Mouse (Mus musculus): ENCODE results near the gene Traf5. TPM values are rescaled to one million over a fixed set of nuclear protein-coding genes. Genes with fewer than 3 reads are reported as not detected.

Traf5 gene
- 2.2 and 4.5 TPM in 2 replicates for polyA plus RNA-seq (2012; rRNA removed; ENCODE audit: low replicate concordance)

GRCm38 (mm10) chr1:192091806-192092772 is at the start of gene Traf5:
Gene Traf5, minus strand, starts transcription at chr1:192092559.

DNA sequence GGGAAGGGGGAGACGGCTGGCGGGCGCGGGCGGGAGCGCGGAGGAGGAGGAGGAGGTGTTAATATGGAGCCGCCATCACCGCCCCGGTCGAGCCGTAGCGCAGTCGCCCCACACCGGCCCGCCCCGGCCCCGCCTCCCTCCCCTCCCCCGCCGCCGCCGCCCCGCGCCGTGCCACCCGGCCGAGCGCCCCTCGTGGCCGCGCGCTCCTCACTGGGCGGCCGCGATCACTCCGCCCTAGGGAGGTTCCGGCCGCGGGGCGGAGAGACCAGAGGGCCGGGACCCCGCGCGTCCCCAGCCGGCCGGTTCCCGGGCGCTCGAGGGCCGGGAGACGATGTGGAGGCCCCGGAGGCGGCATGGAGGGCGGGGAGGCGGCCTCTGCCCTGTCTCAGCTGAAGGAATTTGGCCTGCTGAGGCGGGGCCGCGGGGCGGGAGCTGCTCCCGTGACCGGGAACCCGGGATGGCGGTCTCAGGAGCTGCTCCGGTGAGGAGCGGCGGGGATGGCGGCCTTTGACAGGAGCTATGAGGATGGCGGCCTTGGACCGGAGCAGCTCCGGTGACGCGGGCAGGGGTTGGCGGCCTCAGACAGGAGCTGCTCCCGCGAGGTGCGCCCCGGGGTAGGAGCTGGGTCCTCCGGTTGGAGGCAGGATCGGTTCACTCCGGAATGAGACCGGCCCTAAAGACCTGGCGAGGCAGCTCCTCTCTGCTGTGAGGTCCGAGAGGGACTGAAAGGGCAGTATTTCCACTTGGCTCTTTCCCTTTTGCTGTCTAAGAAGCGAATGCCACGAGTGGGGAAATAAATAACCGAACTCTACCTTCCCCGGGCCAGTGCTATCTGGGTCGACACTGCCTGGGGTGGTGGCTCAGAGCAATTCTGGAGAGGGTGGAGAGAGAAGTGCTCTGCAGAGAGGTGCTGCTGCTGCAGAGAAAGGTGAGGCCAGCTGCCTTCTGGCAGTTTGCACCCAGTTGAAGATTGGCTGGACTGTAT is 45.9 kb upstream of the Traf5 start, which contains the start of gene Rcor3:
Gene Rcor3 (minus strand): TSS at position 137 of the 985 bp plus-strand sequence.

DNA sequence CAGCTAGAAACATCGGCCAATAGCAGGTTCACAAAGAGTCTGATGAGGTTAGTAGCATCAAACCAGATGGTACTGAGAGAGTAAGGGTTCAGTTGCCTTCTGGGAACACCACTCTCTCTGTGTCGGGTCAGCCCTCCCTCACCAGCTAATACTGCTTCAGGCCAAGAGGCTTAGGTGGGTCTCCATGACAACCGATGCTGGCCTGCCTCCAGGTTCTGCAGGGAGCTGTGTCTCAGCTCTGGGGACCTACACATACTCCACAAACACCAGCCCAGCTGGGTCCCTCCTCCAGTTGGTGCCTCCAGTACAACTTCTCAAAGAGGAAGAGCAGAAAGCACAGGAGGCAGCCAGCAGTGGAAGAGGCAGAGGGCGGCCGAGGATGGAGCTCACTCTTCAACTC is 115.2 kb downstream of the Traf5 start, which contains the start of gene Rd3:
Gene Rd3 (plus strand): TSS at position 184 of the 400 bp plus-strand sequence.

Other genes with a start within 250 kb of the Traf5 start
- 15.0 and 16.4 TPM in 2 replicates for gene Slc30a1, start 185.8 kb downstream of the Traf5 start, polyA plus RNA-seq (2012; rRNA removed; ENCODE audit: low replicate concordance)
- gene Rd3, start 115.2 kb downstream of the Traf5 start, polyA plus RNA-seq (2012; rRNA removed; ENCODE audit: low replicate concordance): 0.09 and 0.18 TPM in 2 replicates
- 19.9 and 23.2 TPM in 2 replicates for gene Rcor3, start 45.5 kb upstream of the Traf5 start, polyA plus RNA-seq (2012; rRNA removed; ENCODE audit: low replicate concordance)
- 0.11 and 0.14 TPM in 2 replicates for gene Kcnh1, start 98.2 kb upstream of the Traf5 start, polyA plus RNA-seq (2012; rRNA removed; ENCODE audit: low replicate concordance)